Mouse (Mus musculus): ENCODE results near the gene Fhit.
A peak's percentile ranks its signal among the peaks of the same experiment; 100 is the strongest.

The Fhit gene

DNA sequence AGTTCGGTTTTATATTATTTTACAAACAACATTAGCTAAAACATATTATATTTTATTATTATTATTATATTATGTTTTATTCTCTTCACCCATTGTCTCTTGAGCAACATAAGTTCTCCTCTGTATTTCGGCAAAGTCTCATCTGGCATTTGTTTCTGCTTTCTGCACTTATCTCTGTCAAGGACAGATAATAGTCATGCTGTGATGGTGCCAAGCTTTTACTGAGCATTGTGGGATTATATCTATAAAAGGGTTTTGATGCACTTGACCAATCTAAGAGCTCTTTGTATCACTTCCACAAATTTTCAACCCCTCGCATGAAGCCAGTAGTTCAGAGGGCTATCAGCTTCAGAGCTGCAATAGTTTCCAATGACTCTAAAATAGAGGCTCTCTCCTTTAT is 845.1 kb downstream of the Fhit start:
- no peak for DNase-seq

GRCm38 (mm10) chr14:10312190-10312589 is 849.6 kb downstream of the Fhit start:
- no peak for DNase-seq

DNA sequence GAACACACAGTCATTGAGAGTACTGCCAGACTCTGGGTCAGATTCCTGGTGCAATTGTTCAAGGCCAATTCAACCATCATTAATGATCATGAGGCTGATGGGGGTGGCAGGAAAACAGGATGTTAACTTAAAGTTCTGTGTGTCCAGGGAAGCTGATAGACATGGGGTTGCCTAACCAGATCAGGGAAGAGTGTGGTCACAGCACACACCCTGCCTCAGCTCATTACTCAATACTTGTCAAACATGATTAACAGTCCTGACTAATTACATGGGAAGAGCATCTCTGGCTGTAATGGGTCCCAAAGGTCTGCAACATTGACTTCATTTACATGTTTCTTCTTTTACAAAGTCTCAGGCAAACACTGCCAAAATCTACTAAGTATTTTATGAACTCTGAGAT is 856.5 kb downstream of the Fhit start:
- no peak for DNase-seq

DNA sequence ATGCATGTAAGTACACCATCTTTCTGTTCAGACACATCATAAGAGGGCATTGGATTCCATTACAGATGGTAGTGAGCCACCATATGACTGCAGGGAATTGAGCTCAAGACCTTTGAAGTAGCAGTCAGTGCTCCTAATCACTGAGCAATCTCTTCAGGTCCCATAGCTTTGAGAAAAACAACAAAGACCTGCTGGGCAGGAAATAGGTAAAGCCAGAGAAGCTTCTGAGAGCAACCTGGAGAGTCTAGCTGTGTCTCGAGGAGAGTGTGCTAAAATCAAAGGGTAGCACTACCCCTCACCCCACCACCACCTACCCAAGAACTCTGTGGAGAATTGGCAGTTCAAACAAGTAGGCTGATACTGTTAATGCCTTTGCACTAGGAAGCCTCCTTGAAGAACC is 860.3 kb downstream of the Fhit start:
- DNase-seq = no peak

DNA sequence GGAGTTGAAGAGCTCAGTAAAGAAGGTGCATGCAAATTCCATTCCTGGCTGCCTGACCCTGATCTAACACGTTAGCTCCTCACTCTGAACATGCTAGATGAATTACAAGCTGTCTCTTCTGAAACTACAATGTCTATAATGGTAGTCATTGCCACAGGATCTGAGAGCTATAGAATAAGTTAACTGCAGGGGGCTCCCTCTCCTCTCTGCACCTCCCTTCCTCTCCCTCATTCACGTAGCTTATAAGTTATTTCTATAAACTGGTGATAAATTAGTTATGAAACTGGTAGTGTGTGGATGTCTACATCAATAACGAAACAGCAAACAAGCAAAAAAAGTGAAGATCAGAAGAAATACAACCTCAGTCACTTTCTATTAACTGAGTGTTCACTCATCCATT is 860.9 kb downstream of the Fhit start:
- no peak for DNase-seq

GRCm38 (mm10) chr14:10299030-10299429 is 862.8 kb downstream of the Fhit start:
- no peak for DNase-seq

GRCm38 (mm10) chr14:10289043-10289442 is 872.8 kb downstream of the Fhit start:
- DNase-seq = no peak

DNA sequence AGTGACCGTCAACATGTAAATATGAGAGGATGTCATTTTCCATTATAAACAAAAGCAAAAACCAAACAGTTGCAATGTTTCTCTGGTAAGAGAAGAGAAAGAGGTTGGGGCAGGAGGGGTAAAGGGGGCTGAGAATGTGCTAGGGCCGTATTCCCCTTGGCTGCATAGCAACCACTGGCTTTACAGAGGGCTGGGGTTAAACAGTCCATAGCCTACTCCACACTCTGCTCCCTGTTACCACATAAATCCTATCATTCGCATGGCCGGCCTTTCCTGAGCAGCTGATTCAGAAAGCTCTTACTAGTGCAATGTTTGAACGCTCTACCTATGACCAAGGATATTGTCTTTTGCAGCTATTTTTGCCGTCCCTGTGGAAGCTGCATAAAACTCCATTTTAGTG is 875.8 kb downstream of the Fhit start:
- DNase-seq = no peak

DNA sequence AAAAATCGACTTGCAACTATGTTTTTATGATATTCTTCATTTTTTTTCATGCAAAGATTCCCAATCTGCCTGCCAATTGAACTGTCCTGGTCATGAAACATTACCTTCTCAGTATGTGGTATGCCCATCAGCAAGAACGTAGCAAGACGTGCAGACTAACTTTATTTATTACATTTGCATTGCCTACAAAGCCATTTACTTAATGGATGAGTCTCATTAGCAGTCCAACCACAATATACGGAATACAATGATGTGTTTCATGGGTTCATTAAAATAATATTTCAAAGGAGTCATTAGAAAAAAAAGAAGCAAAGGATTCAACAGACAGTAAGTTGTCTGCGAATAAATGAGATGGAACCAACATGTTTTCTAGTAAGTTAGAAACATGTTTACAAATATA is 933.1 kb downstream of the Fhit start:
- no peak for DNase-seq

DNA sequence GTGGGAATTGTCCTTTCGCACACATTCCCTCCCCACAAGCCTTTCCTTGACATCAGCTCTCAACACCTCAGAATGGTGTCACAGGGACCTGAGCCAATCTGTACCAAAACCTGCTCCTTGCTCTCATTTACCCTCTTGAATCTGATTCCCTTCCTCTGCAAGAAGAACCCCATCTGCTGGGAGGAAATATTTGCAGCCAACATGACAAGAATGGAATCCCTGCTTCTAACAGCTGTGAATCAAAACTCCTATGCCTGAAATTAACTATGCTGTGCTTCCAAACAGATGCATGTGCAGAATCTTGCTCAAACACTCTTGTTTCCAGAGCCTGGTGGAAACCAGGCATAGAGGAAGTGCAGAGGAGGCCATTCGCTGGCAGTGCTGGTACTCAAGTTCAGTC is 940.0 kb downstream of the Fhit start:
- peak; percentile 45 for DNase-seq

- DNase-seq = no peak
Measured at GRCm38 (mm10) chr14:10213216-10213615, 948.6 kb downstream of the Fhit start.

DNA sequence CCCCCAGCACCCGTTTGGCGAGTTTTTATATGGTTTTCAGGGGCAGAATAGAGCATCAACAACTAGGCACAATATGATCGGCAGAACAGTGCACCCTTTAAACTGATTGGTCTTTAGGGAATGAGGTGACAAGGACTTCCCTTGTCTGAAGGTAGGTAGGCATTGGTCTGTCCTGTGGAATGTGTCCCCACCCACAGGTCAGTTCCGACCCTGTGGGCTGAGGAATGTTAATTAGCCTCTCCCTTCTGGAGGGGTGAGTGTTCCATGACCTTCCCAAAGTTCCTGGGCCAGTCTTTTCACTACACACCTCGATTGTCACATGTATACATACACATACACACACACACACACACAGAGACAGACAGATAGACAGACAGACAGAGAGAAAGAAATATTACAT is 950.7 kb downstream of the Fhit start:
- DNase-seq = no peak

- no peak for DNase-seq
Measured at GRCm38 (mm10) chr14:10209007-10209406, 952.8 kb downstream of the Fhit start.

- no peak for DNase-seq
Measured at GRCm38 (mm10) chr14:10205699-10206098, 956.1 kb downstream of the Fhit start.

DNA sequence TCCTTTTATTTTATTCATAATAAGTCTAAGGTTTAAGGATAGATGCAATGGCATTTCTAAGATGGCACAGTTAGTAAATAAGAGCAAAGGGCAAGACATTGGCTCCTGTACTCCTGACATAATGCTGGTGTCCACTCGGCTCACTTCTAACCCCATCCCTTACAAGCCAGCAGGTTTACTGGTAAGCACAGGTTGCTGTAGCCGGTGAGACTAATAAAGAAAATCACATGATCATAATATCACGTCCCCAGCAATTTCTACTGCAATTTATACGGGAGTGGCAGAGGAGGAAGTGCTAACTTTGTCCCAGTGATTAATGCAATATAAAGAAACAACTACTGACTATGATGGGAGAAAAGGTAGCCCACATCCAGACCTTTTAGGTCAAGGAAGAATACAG is 956.5 kb downstream of the Fhit start:
- DNase-seq = no peak

DNA sequence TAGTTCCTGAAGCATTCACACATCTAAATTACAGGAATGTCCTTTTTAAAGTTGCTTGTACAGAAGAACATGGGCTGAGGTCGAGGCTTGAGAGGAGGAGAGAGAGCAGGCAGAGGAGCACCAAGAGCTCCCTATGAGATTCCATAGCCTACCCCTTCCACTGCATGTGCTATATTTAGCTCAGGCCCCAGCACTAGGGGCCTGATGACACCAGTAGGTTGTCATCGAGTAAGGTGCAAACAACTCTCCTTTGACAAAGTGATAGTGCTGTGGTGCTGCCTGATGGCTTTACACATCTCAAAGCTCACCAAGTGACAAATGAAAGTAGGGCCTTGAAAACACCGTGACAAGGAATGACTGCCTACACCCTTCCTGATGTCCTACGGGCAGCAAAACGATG is 967.7 kb downstream of the Fhit start:
- DNase-seq = no peak

DNA sequence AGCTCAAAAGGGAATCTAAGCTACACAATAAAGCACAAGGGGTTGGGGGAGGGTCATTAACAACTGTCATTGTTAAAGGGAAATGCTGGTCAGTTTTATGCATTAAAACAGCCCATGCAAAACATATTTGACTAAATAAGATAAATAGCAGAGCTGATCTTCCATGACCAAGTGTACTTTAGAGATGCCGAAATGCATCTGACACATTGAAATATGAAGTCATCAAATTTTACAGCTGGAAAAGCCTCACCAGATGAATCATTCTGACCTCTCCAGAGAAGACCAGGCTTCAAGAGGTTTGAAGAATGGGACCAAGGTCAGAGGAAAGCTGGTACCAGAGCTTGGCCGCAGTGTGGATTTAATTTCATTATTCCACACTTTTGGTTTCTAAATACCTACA is 990.1 kb downstream of the Fhit start:
- no peak for DNase-seq

DNA sequence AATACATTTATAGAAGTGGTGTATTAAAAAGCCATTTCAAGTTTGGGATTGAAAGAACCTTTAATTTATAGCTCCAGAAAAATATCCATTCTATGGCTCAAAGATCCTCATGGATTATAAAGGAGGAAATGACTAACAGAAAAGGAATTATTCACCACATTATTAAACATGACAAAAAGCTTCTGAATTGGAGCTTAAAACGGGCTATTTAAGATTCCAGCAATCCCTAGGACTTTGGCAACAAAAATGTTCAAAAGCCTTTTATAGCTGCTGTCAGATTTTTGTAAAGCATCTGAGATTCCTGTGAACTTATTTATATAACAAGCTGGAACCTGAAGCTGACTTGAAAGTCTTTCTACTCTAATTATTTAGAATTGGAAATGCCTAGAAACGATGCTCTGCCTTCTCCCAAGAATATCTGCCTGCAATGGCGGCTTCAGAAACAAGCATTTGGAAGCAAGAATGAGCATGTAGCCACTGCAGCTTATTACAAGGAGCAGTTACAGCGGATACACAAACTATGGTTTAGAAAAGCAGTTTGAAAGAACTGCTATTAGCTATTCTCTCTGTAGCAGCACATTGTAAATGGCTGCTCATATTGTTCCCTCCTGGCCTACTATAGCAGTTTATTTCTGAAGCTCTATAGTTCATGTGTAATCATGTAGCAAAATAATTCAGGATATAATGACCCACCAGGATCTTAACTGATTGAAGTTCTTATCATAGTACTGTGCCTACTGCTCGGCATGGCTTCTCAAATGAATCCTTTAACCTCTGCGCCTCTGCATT is 995.0 kb downstream of the Fhit start:
- peak; percentile 2 for DNase-seq

DNA sequence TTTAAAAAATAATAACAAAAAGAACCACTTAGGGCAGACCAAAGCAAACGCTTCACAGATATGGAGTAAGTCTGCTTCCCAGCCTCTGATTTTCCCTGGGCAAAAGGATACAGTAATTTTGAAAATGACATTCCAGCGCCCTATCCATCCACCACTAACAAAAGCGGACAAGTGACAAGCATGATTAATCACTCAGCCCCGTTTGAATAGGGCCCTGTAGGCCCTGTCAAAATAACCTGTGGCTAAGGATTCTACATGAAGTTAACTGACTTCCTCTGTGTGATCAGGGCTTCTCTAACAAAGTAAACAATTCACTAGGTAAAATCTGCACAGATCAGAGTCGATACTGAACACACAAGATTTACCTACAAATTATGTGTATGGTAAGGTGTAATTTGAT is 1012.0 kb downstream of the Fhit start:
- DNase-seq = no peak

- DNase-seq = no peak
Measured at GRCm38 (mm10) chr14:10139311-10139710, 1022.5 kb downstream of the Fhit start.

- DNase-seq = no peak
Measured at GRCm38 (mm10) chr14:10133873-10134272, 1028.0 kb downstream of the Fhit start.

GRCm38 (mm10) chr14:10129675-10130074 is 1032.2 kb downstream of the Fhit start:
- DNase-seq = no peak

DNA sequence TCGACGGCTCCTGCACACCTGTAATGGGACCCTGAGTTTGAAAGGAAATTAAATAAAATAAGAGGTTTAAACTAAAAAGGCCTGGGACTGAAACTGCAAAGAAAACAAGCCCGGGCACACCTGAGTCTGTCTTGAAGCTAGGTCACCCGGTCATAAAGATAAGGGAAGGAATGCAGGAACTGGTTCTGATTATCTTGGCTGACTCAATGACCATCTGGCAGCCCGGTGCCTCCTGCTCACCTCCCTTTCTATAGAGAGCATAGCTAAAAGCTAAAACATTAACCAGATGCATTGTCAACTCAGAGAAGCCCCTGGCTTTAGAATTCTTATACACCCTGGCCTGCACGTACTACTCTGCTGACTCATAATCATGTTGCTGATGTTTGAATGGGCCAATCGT is 1032.7 kb downstream of the Fhit start:
- no peak for DNase-seq

DNA sequence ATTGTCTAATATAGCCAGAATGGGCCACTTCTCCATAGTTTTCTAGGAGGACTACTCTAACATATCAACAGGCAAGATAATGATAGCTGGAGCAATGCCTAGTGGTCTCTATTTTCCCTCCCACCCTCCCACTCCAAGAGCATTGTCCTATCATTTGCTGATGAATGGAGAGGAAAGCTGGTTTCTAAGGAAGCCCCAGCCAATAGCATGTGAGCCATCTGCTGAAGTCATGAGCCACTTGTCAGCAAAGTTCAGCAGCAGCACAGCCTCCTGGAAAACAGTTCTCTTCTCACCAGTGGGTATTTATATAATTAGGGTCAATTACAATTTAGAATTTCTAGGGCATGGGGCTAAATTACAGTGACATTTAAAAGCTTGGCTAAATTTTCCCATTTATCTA is 1035.3 kb downstream of the Fhit start:
- DNase-seq = no peak

DNA sequence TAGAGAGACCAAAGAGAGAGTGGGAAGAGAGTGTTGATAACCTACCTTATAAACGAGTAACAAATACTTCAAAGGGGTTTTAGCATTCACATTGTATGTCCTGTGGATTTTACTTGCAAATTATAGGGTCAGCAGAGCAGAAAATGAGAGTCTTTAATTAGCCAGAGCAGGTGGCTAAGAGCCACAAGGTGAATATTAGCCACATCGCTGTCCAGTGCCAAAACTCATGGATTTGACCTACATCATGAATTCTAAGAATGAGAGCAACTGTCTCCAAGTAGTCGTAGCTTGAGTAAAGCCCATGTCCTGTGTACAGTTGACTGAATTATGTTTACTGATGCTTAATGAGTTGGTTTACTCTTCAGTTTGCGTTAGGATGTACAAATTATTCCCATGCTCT is 1039.7 kb downstream of the Fhit start:
- no peak for DNase-seq
